Mouse (Mus musculus) thymus, adult 2 months (tissue): ENCODE measurements around the gene Nox3.

Experiments
- CTCF ChIP-seq: fragments of 200-500 bp; IDR thresholded peaks from 2 replicates; pipeline ENCODE4 v1.5.1; 2012; ENCODE audit warnings: mild to moderate bottlenecking, control low read depth, low read length, moderate library complexity, borderline replicate concordance; ENCODE audit not compliant: control insufficient read depth, poor library complexity, insufficient read depth; ENCODE audit errors: extremely low read depth
- POLR2A ChIP-seq: fragments of 200-500 bp; IDR thresholded peaks from 2 replicates; pipeline ENCODE4 v1.6.1; 2012; ENCODE audit warnings: mild to moderate bottlenecking, low read length, control low read depth, moderate library complexity; ENCODE audit not compliant: control insufficient read depth, poor library complexity, insufficient read depth; ENCODE audit errors: extremely low read depth

DNA sequence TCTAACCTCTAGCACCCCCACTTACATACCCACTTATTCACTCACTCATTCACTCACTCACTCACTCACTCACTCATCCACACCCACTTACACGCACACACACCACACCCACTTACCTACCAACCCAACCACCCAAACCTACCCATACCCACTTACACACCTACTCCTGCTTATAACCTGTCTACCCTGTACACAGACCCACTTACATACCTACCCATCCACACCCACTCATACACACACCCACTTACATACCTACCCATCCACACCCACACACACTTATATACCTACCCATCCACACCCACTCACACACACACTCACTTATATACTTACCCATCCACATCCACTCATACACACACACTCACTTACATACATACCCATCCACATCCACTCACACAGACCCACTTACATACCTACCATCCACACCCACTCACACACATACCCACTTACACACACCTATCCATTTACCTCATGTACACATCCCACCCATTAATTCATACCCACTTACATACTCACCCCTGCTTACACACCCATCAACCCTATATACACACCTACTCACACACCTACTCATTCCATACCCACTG lies 9.4 kb upstream of the Nox3 start:
- no peak for TF ChIP-seq CTCF
- TF ChIP-seq POLR2A = no peak
